Mouse (Mus musculus): ENCODE data around the gene Sit1. TPM values are rescaled to one million over a fixed set of nuclear protein-coding genes. Genes with fewer than 3 reads are reported as not detected.
"Not testable (repeated sequence)": the region's sequence is repeated elsewhere in the genome, so short reads cannot be mapped to it uniquely, and the experiment has no call there.

Gene Sit1
- polyA plus RNA-seq, 1 experiment from 2014 or later, result not detected

DNA sequence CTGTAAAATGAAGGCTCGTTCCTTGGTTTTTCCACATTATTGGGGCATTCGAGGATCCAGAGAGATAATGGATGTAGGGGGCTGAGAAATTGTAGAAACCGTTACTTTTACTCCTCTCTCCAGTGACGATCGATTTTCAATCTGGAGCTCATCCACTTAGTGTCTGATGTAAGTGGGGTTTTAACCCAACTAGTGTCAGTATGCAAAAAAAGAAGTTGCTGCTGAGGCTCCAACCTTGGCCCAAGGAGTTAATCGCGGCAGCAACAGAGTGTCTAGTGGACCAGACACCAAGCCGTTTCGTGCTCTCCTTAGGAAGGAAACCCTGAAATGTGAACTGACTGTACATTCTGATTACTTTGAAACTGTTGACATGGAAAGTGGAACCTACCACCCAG is 10.3 kb upstream of the Sit1 start:
- WGBS, result 1% methylated on average over 9 of the region's 9 CpGs
- ATAC-seq, result no peak
- peak overlapping the region; percentile 85 for H3K9ac ChIP-seq (ENCODE audit: low read depth, low read length)
- 0 out of 2 replicates have a peak, but pooled peaks cover 3% of the 10 kb centered on the region for H3K27me3 ChIP-seq (ENCODE audit: control insufficient read depth, insufficient read depth, low read depth, low read length)
- peak overlapping the region; percentile 74 for H3K4me2 ChIP-seq (ENCODE audit: low read length)
- H3K9me3 ChIP-seq (replicated peaks; ENCODE audit: control insufficient read depth, low read length, poor library complexity, severe bottlenecking), result no peaks in the 10 kb centered on the region; the same call in 1 of the 2 replicates
- H3K36me3 ChIP-seq (ENCODE audit: control insufficient read depth, insufficient read depth, low read length), result no peaks in the 10 kb centered on the region; the same call in 1 of the 2 replicates
- H3K4me3 ChIP-seq (ENCODE audit: low read depth, low read length), result peak overlapping the region; percentile 81
- H3K27ac ChIP-seq (ENCODE audit: low read length), result peak overlapping the region; percentile 93
- H3K4me1 ChIP-seq (ENCODE audit: control insufficient read depth, insufficient read depth, low read length), result peaks cover 13% of the 10 kb centered on the region

- Histone ChIP-seq H3K9ac (ENCODE audit: low read depth, low read length) (peak overlapping the region; percentile 85), H3K36me3 (ENCODE audit: control insufficient read depth, insufficient read depth, low read length) (no peaks in the 10 kb centered on the region; the same call in 1 of the 2 replicates), H3K4me1 (ENCODE audit: control insufficient read depth, insufficient read depth, low read length) (peaks cover 13% of the 10 kb centered on the region), H3K4me3 (ENCODE audit: low read depth, low read length) (peak overlapping the region; percentile 81), H3K27me3 (ENCODE audit: control insufficient read depth, insufficient read depth, low read depth, low read length) (0 out of 2 replicates have a peak, but pooled peaks cover 3% of the 10 kb centered on the region), H3K4me2 (ENCODE audit: low read length) (peak overlapping the region; percentile 74), H3K9me3 (replicated peaks; ENCODE audit: control insufficient read depth, low read length, poor library complexity, severe bottlenecking) (no peaks in the 10 kb centered on the region; the same call in 1 of the 2 replicates), H3K27ac (ENCODE audit: low read length) (peak overlapping the region; percentile 93)
- WGBS, result under 1% methylated on average over 47 of the region's 47 CpGs
- peak; percentile 92 for ATAC-seq
Measured at GRCm38 (mm10) chr4:43493186-43493845, 9.8 kb upstream of the Sit1 start.

- no peaks in the 10 kb centered on the region; the same call in 1 of the 2 replicates for H3K9me3 ChIP-seq (replicated peaks; ENCODE audit: control insufficient read depth, low read length, poor library complexity, severe bottlenecking)
- peak within 1 kb of the TSS; percentile 93 for H3K27ac ChIP-seq (ENCODE audit: low read length)
- no peaks in the 10 kb centered on the region; the same call in 1 of the 2 replicates for H3K36me3 ChIP-seq (ENCODE audit: control insufficient read depth, insufficient read depth, low read length)
- peak within 1 kb of the TSS; percentile 85 for H3K9ac ChIP-seq (ENCODE audit: low read depth, low read length)
- peak; percentile 98 for ATAC-seq
- H3K4me3 ChIP-seq (ENCODE audit: low read depth, low read length), result peak within 1 kb of the TSS; percentile 81
- H3K4me2 ChIP-seq (ENCODE audit: low read length), result peak within 1 kb of the TSS; percentile 74
- WGBS, result 1% methylated on average over 25 of the region's 25 CpGs
- H3K27me3 ChIP-seq (ENCODE audit: control insufficient read depth, insufficient read depth, low read depth, low read length), result no peaks in the 10 kb centered on the region
- peaks cover 13% of the 10 kb centered on the region for H3K4me1 ChIP-seq (ENCODE audit: control insufficient read depth, insufficient read depth, low read length)
Measured at GRCm38 (mm10) chr4:43492821-43493185, 9.3 kb upstream of the Sit1 start, which contains the start of gene Ccdc107. Gene Ccdc107 (plus strand): TSS chr4:43492900.

GRCm38 (mm10) chr4:43492101-43492820 is 8.7 kb upstream of the Sit1 start:
- Histone ChIP-seq H3K36me3 (ENCODE audit: control insufficient read depth, insufficient read depth, low read length) (no peaks in the 10 kb centered on the region; the same call in 1 of the 2 replicates), H3K9me3 (replicated peaks; ENCODE audit: control insufficient read depth, low read length, poor library complexity, severe bottlenecking) (no peaks in the 10 kb centered on the region; the same call in 1 of the 2 replicates), H3K9ac (ENCODE audit: low read depth, low read length) (no peak overlapping the region), H3K27ac (ENCODE audit: low read length) (peak overlapping the region; percentile 93), H3K27me3 (ENCODE audit: control insufficient read depth, insufficient read depth, low read depth, low read length) (no peaks in the 10 kb centered on the region), H3K4me3 (ENCODE audit: low read depth, low read length) (peak overlapping the region; percentile 81), H3K4me2 (ENCODE audit: low read length) (peak overlapping the region; percentile 47), H3K4me1 (ENCODE audit: control insufficient read depth, insufficient read depth, low read length) (peaks cover 13% of the 10 kb centered on the region)
- WGBS, result 42% methylated on average over 12 of the region's 12 CpGs
- no peak for ATAC-seq

GRCm38 (mm10) chr4:43490801-43491200 is 7.3 kb upstream of the Sit1 start:
- H3K4me3 ChIP-seq (ENCODE audit: low read depth, low read length), result no peak overlapping the region
- 84% methylated on average over 5 of the region's 5 CpGs for WGBS

DNA sequence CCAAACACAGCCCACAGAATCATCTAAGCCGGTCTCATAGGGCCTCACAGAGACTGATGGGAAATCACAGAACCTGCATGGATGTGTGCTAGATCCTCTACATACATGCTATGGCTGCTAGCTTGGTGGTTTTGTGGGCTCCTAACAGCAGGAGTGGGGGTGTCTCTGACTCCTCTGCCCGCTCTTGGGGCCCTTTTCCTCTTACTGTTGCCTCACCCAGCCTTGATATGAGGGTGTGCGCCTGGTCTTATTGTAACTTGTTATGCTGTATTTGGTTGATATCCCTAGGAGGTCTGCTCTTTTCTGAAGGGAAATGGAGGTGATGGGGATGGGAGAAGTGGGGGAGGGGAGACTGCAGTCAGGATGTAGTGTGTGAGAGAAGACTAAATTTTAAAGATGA is 6.1 kb upstream of the Sit1 start:
- Histone ChIP-seq H3K4me1 (ENCODE audit: control insufficient read depth, insufficient read depth, low read length) (peaks cover 6% of the 10 kb centered on the region), H3K4me3 (ENCODE audit: low read depth, low read length) (no peak overlapping the region), H3K4me2 (ENCODE audit: low read length) (no peak overlapping the region), H3K27ac (ENCODE audit: low read length) (no peak overlapping the region), H3K9ac (ENCODE audit: low read depth, low read length) (no peak overlapping the region), H3K9me3 (replicated peaks; ENCODE audit: control insufficient read depth, low read length, poor library complexity, severe bottlenecking) (no peaks in the 10 kb centered on the region; the same call in 1 of the 2 replicates), H3K36me3 (ENCODE audit: control insufficient read depth, insufficient read depth, low read length) (no peaks in the 10 kb centered on the region), H3K27me3 (ENCODE audit: control insufficient read depth, insufficient read depth, low read depth, low read length) (no peaks in the 10 kb centered on the region)
- no peak for ATAC-seq
- 98% methylated on average over 3 of the region's 3 CpGs for WGBS

More at GRCm38 (mm10) chr4:43490801-43491200, 7.3 kb upstream of the Sit1 start:
- Histone ChIP-seq H3K9me3 (replicated peaks; ENCODE audit: control insufficient read depth, low read length, poor library complexity, severe bottlenecking) (no peaks in the 10 kb centered on the region; the same call in 1 of the 2 replicates), H3K27me3 (ENCODE audit: control insufficient read depth, insufficient read depth, low read depth, low read length) (no peaks in the 10 kb centered on the region), H3K27ac (ENCODE audit: low read length) (no peak overlapping the region), H3K4me1 (ENCODE audit: control insufficient read depth, insufficient read depth, low read length) (peaks cover 13% of the 10 kb centered on the region), H3K4me2 (ENCODE audit: low read length) (no peak overlapping the region), H3K9ac (ENCODE audit: low read depth, low read length) (no peak overlapping the region), H3K36me3 (ENCODE audit: control insufficient read depth, insufficient read depth, low read length) (no peaks in the 10 kb centered on the region; the same call in 1 of the 2 replicates)
- no peak for ATAC-seq

DNA sequence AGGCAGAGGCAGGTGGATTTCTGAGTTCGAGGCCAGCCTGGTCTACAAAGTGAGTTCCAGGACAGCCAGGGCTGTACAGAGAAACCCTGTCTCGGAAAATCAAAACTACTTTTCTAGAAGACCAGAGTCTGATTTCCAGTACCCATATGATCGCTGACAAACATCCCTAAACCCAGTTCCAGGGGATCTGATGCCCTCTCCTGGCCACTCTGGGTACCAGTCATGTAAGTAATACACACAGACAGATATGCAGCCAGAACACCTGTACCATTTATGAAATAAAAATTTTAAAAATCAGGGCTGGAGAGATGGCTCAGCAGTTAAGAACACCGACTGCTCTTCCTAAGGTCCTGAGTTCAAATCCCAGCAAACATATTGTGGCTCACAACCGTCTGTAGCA is 2.1 kb upstream of the Sit1 start:
- not testable (repeated sequence) for H3K9ac ChIP-seq (ENCODE audit: low read depth, low read length); H3K4me1 ChIP-seq (ENCODE audit: control insufficient read depth, insufficient read depth, low read length); H3K4me2 ChIP-seq (ENCODE audit: low read length); H3K4me3 ChIP-seq (ENCODE audit: low read depth, low read length); H3K9me3 ChIP-seq (replicated peaks; ENCODE audit: control insufficient read depth, low read length, poor library complexity, severe bottlenecking); H3K36me3 ChIP-seq (ENCODE audit: control insufficient read depth, insufficient read depth, low read length); H3K27me3 ChIP-seq (ENCODE audit: control insufficient read depth, insufficient read depth, low read depth, low read length); ATAC-seq; H3K27ac ChIP-seq (ENCODE audit: low read length)
- 86% methylated on average over 5 of the region's 5 CpGs for WGBS

DNA sequence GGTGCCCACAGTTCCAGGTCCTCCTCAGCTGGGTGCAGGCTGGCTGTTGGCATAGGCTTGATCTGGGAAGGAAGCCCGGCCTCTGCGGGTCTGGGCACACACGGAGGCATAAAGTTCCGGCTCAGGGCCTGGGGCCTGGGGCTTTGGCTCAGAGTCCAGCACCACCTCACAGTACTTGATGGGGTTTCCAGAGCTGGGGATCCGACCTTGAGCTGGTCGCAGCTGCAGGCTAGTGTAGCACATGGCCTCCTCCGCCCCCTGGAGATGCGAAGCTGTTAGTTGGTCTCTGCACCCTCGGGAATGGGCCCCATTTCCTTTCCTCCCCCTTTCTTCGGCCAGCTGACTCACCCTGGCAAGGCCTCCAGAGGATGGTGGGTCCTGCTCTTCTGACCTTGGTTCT is 943 bp downstream of the Sit1 start:
- no peak for ATAC-seq
- H3K27me3 ChIP-seq (ENCODE audit: control insufficient read depth, insufficient read depth, low read depth, low read length), result no peaks in the 10 kb centered on the region
- H3K4me1 ChIP-seq (ENCODE audit: control insufficient read depth, insufficient read depth, low read length), result 0 out of 2 replicates have a peak, but pooled peaks cover 2% of the 10 kb centered on the region
- H3K9me3 ChIP-seq (replicated peaks; ENCODE audit: control insufficient read depth, low read length, poor library complexity, severe bottlenecking), result no peaks in the 10 kb centered on the region
- 79% methylated on average over 10 of the region's 10 CpGs for WGBS
- no peak overlapping the region for H3K4me3 ChIP-seq (ENCODE audit: low read depth, low read length)
- no peak overlapping the region for H3K9ac ChIP-seq (ENCODE audit: low read depth, low read length)
- H3K27ac ChIP-seq (ENCODE audit: low read length), result no peak overlapping the region
- H3K36me3 ChIP-seq (ENCODE audit: control insufficient read depth, insufficient read depth, low read length), result no peaks in the 10 kb centered on the region
- H3K4me2 ChIP-seq (ENCODE audit: low read length), result no peak overlapping the region

Data from midbrain, embryonic 16.5 days (tissue).